Mouse (Mus musculus) gastrocnemius, adult 18-20 months (tissue): ENCODE measurements around the gene Tppp3. TPM values are rescaled to one million over a fixed set of nuclear protein-coding genes. Genes with fewer than 3 reads are reported as not detected.

Source experiments
- DNase-seq: peaks from one replicate; pipeline ENCODE4 v3.0.0; 2021; ENCODE audit warnings: low spot score
- total RNA-seq, 2 experiments: library from RNA; stranded (reverse); gene quantifications; 2 replicates each; pipeline ENCODE4 v1.2.3; 2021

Gene Tppp3
- total RNA-seq, 2 experiments from 2014 or later = 47.9 to 56.7 TPM

GRCm38 (mm10) chr8:105434136-105434535, 37.2 kb downstream of the Tppp3 start:
- no peak for DNase-seq

GRCm38 (mm10) chr8:105433511-105433910, 37.8 kb downstream of the Tppp3 start:
- DNase-seq = peak; percentile 24

GRCm38 (mm10) chr8:105433021-105433420, 38.3 kb downstream of the Tppp3 start:
- no peak for DNase-seq

GRCm38 (mm10) chr8:105431743-105432515, 39.4 kb downstream of the Tppp3 start:
- no peak for DNase-seq

GRCm38 (mm10) chr8:105426878-105427277, 44.4 kb downstream of the Tppp3 start:
- no peak for DNase-seq

- no peak for DNase-seq
Observed at GRCm38 (mm10) chr8:105422006-105422405, 49.3 kb downstream of the Tppp3 start.

GRCm38 (mm10) chr8:105419800-105420199, 51.5 kb downstream of the Tppp3 start:
- DNase-seq = no peak

- no peak for DNase-seq
Observed at GRCm38 (mm10) chr8:105418992-105419391, 52.3 kb downstream of the Tppp3 start.

Other genes starting within 250 kb of the Tppp3 start
- gene D230025D16Rik, start 246.4 kb downstream of the Tppp3 start, total RNA-seq = 10 to 100 TPM; 39.5 to 47.6 TPM
- gene B3gnt9, start 216.4 kb downstream of the Tppp3 start, total RNA-seq = 1 to 10 TPM; 1.3 to 1.9 TPM
- 1 to 10 TPM; 2.8 to 3.3 TPM for gene Tradd, start 206.9 kb downstream of the Tppp3 start, total RNA-seq
- gene Fbxl8, start 206.9 kb downstream of the Tppp3 start, total RNA-seq = under 1 TPM; 0.55 to 0.71 TPM
- gene Hsf4, start 201.7 kb downstream of the Tppp3 start, total RNA-seq = 10 to 100 TPM in 1 of 2 experiments, 1 to 10 TPM in 1; 9.8 to 11.1 TPM
- gene Nol3, start 195.4 kb downstream of the Tppp3 start, total RNA-seq = 10 to 100 TPM; 32.7 to 38.9 TPM
- under 1 TPM; 0.53 to 0.74 TPM for gene 4931428F04Rik, start 181.7 kb downstream of the Tppp3 start, total RNA-seq
- 1 to 10 TPM in 1 of 2 experiments, under 1 TPM in 1; 0.85 to 1.3 TPM for gene Exoc3l, start 175.4 kb downstream of the Tppp3 start, total RNA-seq
- gene E2f4, start 173.9 kb downstream of the Tppp3 start, total RNA-seq = 10 to 100 TPM; 31.2 to 31.7 TPM
- gene Elmo3, start 165.9 kb downstream of the Tppp3 start, total RNA-seq = 1 to 10 TPM; 1.3 to 2.2 TPM
- 1 to 10 TPM in 1 of 2 experiments, under 1 TPM in 1; 0.89 to 1.4 TPM for gene Lrrc29, start 145.2 kb downstream of the Tppp3 start, total RNA-seq
- 10 to 100 TPM; 21.1 to 22.6 TPM for gene Tmem208, start 145.2 kb downstream of the Tppp3 start, total RNA-seq
- 10 to 100 TPM; 19.7 to 26.1 TPM for gene Fhod1, start 123.6 kb downstream of the Tppp3 start, total RNA-seq
- gene Slc9a5, start 122.7 kb downstream of the Tppp3 start, total RNA-seq = under 1 TPM; 0.25 to 0.50 TPM
- gene Plekhg4, start 98.3 kb downstream of the Tppp3 start, total RNA-seq = under 1 TPM in 1 of 2 experiments, not detected in 1; 0.09 TPM
- gene Kctd19, start 58.0 kb downstream of the Tppp3 start, total RNA-seq = under 1 TPM in 1 of 2 experiments, not detected in 1; 0.21 TPM
- gene Lrrc36, start 58.0 kb downstream of the Tppp3 start, total RNA-seq = under 1 TPM; 0.41 to 0.64 TPM
- 10 to 100 TPM; 10.3 to 11.6 TPM for gene Zdhhc1, start 25.4 kb upstream of the Tppp3 start, total RNA-seq
- gene Hsd11b2, start 47.2 kb upstream of the Tppp3 start, total RNA-seq = under 1 TPM in 1 of 2 experiments, not detected in 1; 0.11 TPM
- gene Atp6v0d1, start 94.5 kb upstream of the Tppp3 start, total RNA-seq = 10 to 100 TPM; 40.1 to 42.7 TPM
- 10 to 100 TPM; 17.1 to 21.7 TPM for gene Ripor1, start 133.7 kb upstream of the Tppp3 start, total RNA-seq
- gene Ctcf, start 165.0 kb upstream of the Tppp3 start, total RNA-seq = 10 to 100 TPM; 33.6 to 34.2 TPM
- gene Agrp, start 165.9 kb upstream of the Tppp3 start, total RNA-seq = 1 to 10 TPM in 1 of 2 experiments, under 1 TPM in 1; 0.52 to 1.2 TPM
- under 1 TPM in 1 of 2 experiments, not detected in 1; 0.05 TPM for gene Carmil2, start 214.7 kb upstream of the Tppp3 start, total RNA-seq
- 1 to 10 TPM; 5.0 to 5.4 TPM for gene Acd, start 229.6 kb upstream of the Tppp3 start, total RNA-seq
- gene Pard6a, start 229.6 kb upstream of the Tppp3 start, total RNA-seq = 1 to 10 TPM; 5.5 to 6.2 TPM
- gene 4933405L10Rik, start 236.1 kb upstream of the Tppp3 start, total RNA-seq = not detected
- 1 to 10 TPM in 1 of 2 experiments, under 1 TPM in 1; 0.69 to 1.4 TPM for gene Enkd1, start 236.7 kb upstream of the Tppp3 start, total RNA-seq